Mouse (Mus musculus): ENCODE measurements around the gene Mmp9. TPM values are rescaled to one million over a fixed set of nuclear protein-coding genes. Genes with fewer than 3 reads are reported as not detected.

Mmp9 gene
- polyA plus RNA-seq, 1 experiment, result 5.8 TPM

DNA sequence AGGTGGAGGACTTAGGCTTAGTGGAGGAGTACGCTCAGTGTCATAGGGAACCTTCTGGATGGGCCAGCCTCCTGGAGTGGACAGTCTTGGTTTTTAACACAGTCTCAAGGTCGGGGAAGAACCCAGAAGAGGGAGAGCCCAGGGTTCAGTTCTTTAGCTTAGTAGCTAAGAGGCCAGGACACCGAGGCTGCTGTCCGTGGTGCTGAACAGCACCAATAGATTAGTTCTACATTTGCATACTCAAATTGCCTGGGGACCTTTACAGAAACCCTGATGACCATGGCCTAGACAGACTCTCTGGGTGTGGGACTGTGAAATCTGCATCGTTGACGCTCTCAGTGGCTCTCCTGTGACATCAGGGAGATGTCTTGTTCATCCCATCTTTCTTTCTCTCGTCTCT is 39.2 kb downstream of the Mmp9 start:
- H3K9me3 ChIP-seq (replicated peaks; ENCODE audit: control insufficient read depth, insufficient read depth, low read length, poor library complexity, severe bottlenecking), result no peaks in the 10 kb centered on the region
- H3K4me3 ChIP-seq (ENCODE audit: low read depth, low read length), result no peak overlapping the region
- no peaks in the 10 kb centered on the region for H3K27me3 ChIP-seq (ENCODE audit: control insufficient read depth, insufficient read depth, low read length, poor library complexity, severe bottlenecking)
- no peak for TF ChIP-seq EP300 (IDR thresholded peaks at IDR 0.05; ENCODE audit: insufficient read depth, low read depth, low read length)
- no peak for TF ChIP-seq CTCF (IDR thresholded peaks at IDR 0.05; ENCODE audit: low read depth, low read length)
- no peak for TF ChIP-seq POLR2A (IDR thresholded peaks at IDR 0.05; ENCODE audit: insufficient read depth, low read length)
- H3K4me1 ChIP-seq (ENCODE audit: control insufficient read depth, insufficient read depth, low read length), result no peaks in the 10 kb centered on the region
- H3K9ac ChIP-seq (ENCODE audit: low read depth, poor library complexity, severe bottlenecking), result no peak overlapping the region
- no peaks in the 10 kb centered on the region for H3K36me3 ChIP-seq (ENCODE audit: control insufficient read depth, insufficient read depth, low read length, poor library complexity, severe bottlenecking)
- no peak overlapping the region for H3K27ac ChIP-seq (ENCODE audit: insufficient read depth, low read length)

DNA sequence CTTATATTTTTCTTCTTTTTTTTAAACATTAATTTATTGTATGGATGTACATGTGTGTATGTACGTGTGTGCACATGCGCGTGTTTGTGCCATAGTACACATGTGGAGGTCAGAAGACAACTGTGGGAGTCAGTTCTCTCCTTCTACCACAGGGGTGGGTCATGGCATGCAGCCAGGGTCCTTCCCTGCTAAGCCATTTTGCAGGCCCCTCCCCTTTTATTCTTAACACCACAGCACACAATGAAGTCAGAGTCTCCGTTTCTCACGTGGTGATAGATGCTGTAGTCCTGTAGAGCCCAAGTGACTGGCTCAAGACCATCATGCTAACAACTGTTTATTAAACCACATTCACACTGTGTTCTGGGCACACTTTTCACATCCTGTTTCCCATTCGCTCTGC is 45.4 kb downstream of the Mmp9 start:
- H3K9me3 ChIP-seq (replicated peaks; ENCODE audit: control insufficient read depth, insufficient read depth, low read length, poor library complexity, severe bottlenecking), result no peaks in the 10 kb centered on the region
- H3K4me3 ChIP-seq (ENCODE audit: low read depth, low read length), result no peak overlapping the region
- H3K27ac ChIP-seq (ENCODE audit: insufficient read depth, low read length), result no peak overlapping the region
- H3K36me3 ChIP-seq (ENCODE audit: control insufficient read depth, insufficient read depth, low read length, poor library complexity, severe bottlenecking), result no peaks in the 10 kb centered on the region
- no peaks in the 10 kb centered on the region for H3K4me1 ChIP-seq (ENCODE audit: control insufficient read depth, insufficient read depth, low read length)
- TF ChIP-seq EP300 (IDR thresholded peaks at IDR 0.05; ENCODE audit: insufficient read depth, low read depth, low read length) (no peak), CTCF (IDR thresholded peaks at IDR 0.05; ENCODE audit: low read depth, low read length) (no peak), POLR2A (IDR thresholded peaks at IDR 0.05; ENCODE audit: insufficient read depth, low read length) (no peak)
- H3K27me3 ChIP-seq (ENCODE audit: control insufficient read depth, insufficient read depth, low read length, poor library complexity, severe bottlenecking), result no peaks in the 10 kb centered on the region
- H3K9ac ChIP-seq (ENCODE audit: low read depth, poor library complexity, severe bottlenecking), result no peak overlapping the region

DNA sequence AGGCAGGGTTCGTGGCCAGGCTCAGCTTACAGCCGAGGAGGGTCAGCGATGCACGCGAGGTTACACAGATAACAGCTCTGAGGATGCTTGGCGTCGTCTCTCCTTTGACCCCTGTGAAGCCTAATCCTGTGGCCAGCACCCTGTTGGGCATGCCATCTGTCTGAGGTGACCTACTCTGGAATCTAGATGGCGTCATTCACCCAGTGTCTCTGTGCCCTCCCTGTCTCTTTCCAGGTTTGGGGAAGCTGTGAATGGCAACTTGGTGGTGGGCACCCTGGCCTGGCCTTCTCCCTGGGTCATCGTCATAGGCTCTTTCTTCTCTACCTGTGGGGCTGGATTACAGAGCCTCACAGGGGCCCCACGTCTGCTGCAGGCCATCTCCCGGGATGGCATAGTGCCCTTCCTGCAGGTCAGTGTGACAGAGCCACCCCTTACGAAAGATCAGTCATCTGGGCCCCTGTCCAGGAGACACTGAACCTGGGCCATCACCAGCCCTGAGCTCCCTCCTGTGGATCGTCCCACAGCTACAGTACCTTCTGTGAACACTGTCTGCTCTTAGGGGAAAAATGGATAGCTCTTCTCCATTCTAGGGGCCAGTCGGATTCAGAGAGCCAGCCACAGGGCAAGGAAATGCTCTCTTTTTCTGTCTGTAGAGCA is 45.9 kb downstream of the Mmp9 start:
- no peak overlapping the region for H3K9ac ChIP-seq (ENCODE audit: low read depth, poor library complexity, severe bottlenecking)
- no peak for TF ChIP-seq POLR2A (IDR thresholded peaks at IDR 0.05; ENCODE audit: insufficient read depth, low read length)
- TF ChIP-seq CTCF (IDR thresholded peaks at IDR 0.05; ENCODE audit: low read depth, low read length), result no peak
- no peak for TF ChIP-seq EP300 (IDR thresholded peaks at IDR 0.05; ENCODE audit: insufficient read depth, low read depth, low read length)
- no peak overlapping the region for H3K27ac ChIP-seq (ENCODE audit: insufficient read depth, low read length)
- no peaks in the 10 kb centered on the region for H3K9me3 ChIP-seq (replicated peaks; ENCODE audit: control insufficient read depth, insufficient read depth, low read length, poor library complexity, severe bottlenecking)
- no peaks in the 10 kb centered on the region for H3K36me3 ChIP-seq (ENCODE audit: control insufficient read depth, insufficient read depth, low read length, poor library complexity, severe bottlenecking)
- H3K27me3 ChIP-seq (ENCODE audit: control insufficient read depth, insufficient read depth, low read length, poor library complexity, severe bottlenecking), result no peaks in the 10 kb centered on the region
- H3K4me3 ChIP-seq (ENCODE audit: low read depth, low read length), result no peak overlapping the region
- no peaks in the 10 kb centered on the region for H3K4me1 ChIP-seq (ENCODE audit: control insufficient read depth, insufficient read depth, low read length)

DNA sequence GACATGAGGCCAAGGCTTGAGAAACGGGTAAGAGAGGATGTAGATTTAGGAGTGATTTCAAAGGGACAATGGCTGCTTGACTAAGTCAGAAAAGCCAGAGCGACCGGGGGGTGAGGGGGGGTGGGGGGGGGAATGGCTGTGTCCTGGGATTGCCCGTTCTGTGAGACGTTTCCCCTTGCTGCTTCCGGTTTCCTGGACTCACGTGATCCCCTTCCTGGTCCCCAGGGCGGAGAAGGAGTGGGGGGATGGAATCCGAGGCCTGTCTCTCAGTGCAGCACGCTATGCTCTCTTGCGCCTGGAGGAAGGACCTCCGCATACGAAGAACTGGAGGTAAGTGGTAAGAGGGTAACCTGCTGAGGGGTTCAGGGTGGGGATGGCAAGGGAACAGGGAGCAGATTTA is 48.2 kb downstream of the Mmp9 start:
- no peak overlapping the region for H3K4me3 ChIP-seq (ENCODE audit: low read depth, low read length)
- H3K9ac ChIP-seq (ENCODE audit: low read depth, poor library complexity, severe bottlenecking), result no peak overlapping the region
- H3K27ac ChIP-seq (ENCODE audit: insufficient read depth, low read length), result no peak overlapping the region
- H3K9me3 ChIP-seq (replicated peaks; ENCODE audit: control insufficient read depth, insufficient read depth, low read length, poor library complexity, severe bottlenecking), result no peaks in the 10 kb centered on the region
- no peaks in the 10 kb centered on the region for H3K4me1 ChIP-seq (ENCODE audit: control insufficient read depth, insufficient read depth, low read length)
- H3K27me3 ChIP-seq (ENCODE audit: control insufficient read depth, insufficient read depth, low read length, poor library complexity, severe bottlenecking), result no peaks in the 10 kb centered on the region
- no peaks in the 10 kb centered on the region for H3K36me3 ChIP-seq (ENCODE audit: control insufficient read depth, insufficient read depth, low read length, poor library complexity, severe bottlenecking)
- TF ChIP-seq POLR2A (IDR thresholded peaks at IDR 0.05; ENCODE audit: insufficient read depth, low read length), result no peak
- TF ChIP-seq EP300 (IDR thresholded peaks at IDR 0.05; ENCODE audit: insufficient read depth, low read depth, low read length), result no peak
- TF ChIP-seq CTCF (IDR thresholded peaks at IDR 0.05; ENCODE audit: low read depth, low read length), result no peak

DNA sequence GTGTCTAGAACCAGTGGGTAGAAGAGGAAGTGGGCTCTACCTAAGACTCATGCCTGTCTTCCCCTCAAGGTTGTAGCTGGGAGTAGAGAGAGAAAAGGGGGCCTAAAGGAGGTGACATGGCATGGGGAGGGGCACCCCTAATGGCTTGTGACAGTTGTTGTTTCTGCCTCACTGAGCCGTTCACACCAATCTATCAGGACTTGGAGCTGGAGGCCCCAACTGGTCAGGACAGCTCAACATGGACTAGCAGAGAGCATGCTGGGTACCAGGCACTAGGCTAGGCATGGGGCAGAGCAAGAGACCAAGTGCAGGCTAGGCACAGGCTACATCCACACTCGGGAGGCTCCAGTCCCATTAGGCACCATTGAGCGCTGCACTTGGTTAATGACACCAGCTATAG is 50.5 kb downstream of the Mmp9 start:
- H3K27me3 ChIP-seq (ENCODE audit: control insufficient read depth, insufficient read depth, low read length, poor library complexity, severe bottlenecking), result no peaks in the 10 kb centered on the region
- H3K9ac ChIP-seq (ENCODE audit: low read depth, poor library complexity, severe bottlenecking), result no peak overlapping the region
- no peaks in the 10 kb centered on the region for H3K36me3 ChIP-seq (ENCODE audit: control insufficient read depth, insufficient read depth, low read length, poor library complexity, severe bottlenecking)
- H3K4me3 ChIP-seq (ENCODE audit: low read depth, low read length), result no peak overlapping the region
- H3K27ac ChIP-seq (ENCODE audit: insufficient read depth, low read length), result no peak overlapping the region
- H3K4me1 ChIP-seq (ENCODE audit: control insufficient read depth, insufficient read depth, low read length), result no peaks in the 10 kb centered on the region
- no peak for TF ChIP-seq EP300 (IDR thresholded peaks at IDR 0.05; ENCODE audit: insufficient read depth, low read depth, low read length)
- no peak for TF ChIP-seq CTCF (IDR thresholded peaks at IDR 0.05; ENCODE audit: low read depth, low read length)
- no peak for TF ChIP-seq POLR2A (IDR thresholded peaks at IDR 0.05; ENCODE audit: insufficient read depth, low read length)
- no peaks in the 10 kb centered on the region for H3K9me3 ChIP-seq (replicated peaks; ENCODE audit: control insufficient read depth, insufficient read depth, low read length, poor library complexity, severe bottlenecking)

DNA sequence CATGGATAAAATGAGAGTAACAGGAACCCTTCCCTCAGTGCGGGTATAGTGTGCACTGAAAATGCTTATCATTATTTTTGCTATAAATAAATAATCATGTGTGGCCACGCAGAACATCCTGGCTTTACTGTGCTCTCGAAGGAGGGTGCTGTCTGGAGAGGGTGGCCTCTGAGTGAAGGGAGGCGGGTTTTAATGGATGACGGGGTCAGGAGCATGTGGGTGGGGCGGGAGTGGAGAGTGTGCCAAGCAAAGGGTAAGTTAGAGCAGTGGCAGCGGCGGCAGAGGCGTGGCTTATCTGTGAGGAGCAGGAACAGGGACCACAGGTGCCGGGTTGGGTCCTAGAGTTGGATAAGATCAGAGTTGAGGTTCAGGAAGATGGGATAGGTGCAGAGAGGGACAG is 51.2 kb downstream of the Mmp9 start:
- H3K27me3 ChIP-seq (ENCODE audit: control insufficient read depth, insufficient read depth, low read length, poor library complexity, severe bottlenecking), result no peaks in the 10 kb centered on the region
- H3K4me1 ChIP-seq (ENCODE audit: control insufficient read depth, insufficient read depth, low read length), result no peaks in the 10 kb centered on the region
- no peaks in the 10 kb centered on the region for H3K36me3 ChIP-seq (ENCODE audit: control insufficient read depth, insufficient read depth, low read length, poor library complexity, severe bottlenecking)
- no peak overlapping the region for H3K9ac ChIP-seq (ENCODE audit: low read depth, poor library complexity, severe bottlenecking)
- H3K4me3 ChIP-seq (ENCODE audit: low read depth, low read length), result no peak overlapping the region
- H3K9me3 ChIP-seq (replicated peaks; ENCODE audit: control insufficient read depth, insufficient read depth, low read length, poor library complexity, severe bottlenecking), result no peaks in the 10 kb centered on the region
- no peak overlapping the region for H3K27ac ChIP-seq (ENCODE audit: insufficient read depth, low read length)
- TF ChIP-seq EP300 (IDR thresholded peaks at IDR 0.05; ENCODE audit: insufficient read depth, low read depth, low read length) (no peak), POLR2A (IDR thresholded peaks at IDR 0.05; ENCODE audit: insufficient read depth, low read length) (no peak), CTCF (IDR thresholded peaks at IDR 0.05; ENCODE audit: low read depth, low read length) (no peak)

Measured in ES-Bruce4 (cell line).